Mouse (Mus musculus) hindbrain, embryonic 15.5 days (tissue): ENCODE measurements at regions not wholly inside any gene's neighbourhood (a gene's known extent, or its start where the extent isn't known, plus 50 kb on each side); places are given as distances from the start of the nearest gene placed in this dataset.
A peak's percentile ranks its signal among the peaks of the same experiment; 100 is the strongest.

Source experiments
- ATAC-seq: fragments of 200-750 bp; cut with Nextera tagmentation; 2 replicates; pipeline ENCODE4 v1.8.0; 2017; ENCODE audit warnings: low read depth, moderate number of reproducible peaks, moderate TSS enrichment; ENCODE audit not compliant: low FRiP score
- H3K27ac ChIP-seq: fragments of 300-500 bp; sonication (generic); replicated peaks from 2 replicates; pipeline ENCODE4 v1.5.1; 2015; ENCODE audit warnings: mild to moderate bottlenecking, inconsistent platforms
- H3K27me3 ChIP-seq: fragments of 300-500 bp; sonication (generic); 2 replicates; pipeline ENCODE4 v1.6.1; 2015; ENCODE audit warnings: control low read depth, inconsistent platforms
- H3K36me3 ChIP-seq: fragments of 300-500 bp; sonication (generic); 2 replicates; pipeline ENCODE4 v1.6.1; 2015; ENCODE audit warnings: control low read depth, inconsistent platforms
- H3K4me1 ChIP-seq: fragments of 300-500 bp; sonication (generic); replicated peaks from 2 replicates; pipeline ENCODE4 v1.6.1; 2015; ENCODE audit warnings: control low read depth, inconsistent platforms
- H3K4me2 ChIP-seq: fragments of 300-500 bp; sonication (generic); 2 replicates; pipeline ENCODE4 v1.6.1; 2015; ENCODE audit warnings: moderate library complexity, mild to moderate bottlenecking, inconsistent platforms
- H3K4me3 ChIP-seq: fragments of 300-500 bp; sonication (generic); 2 replicates; pipeline ENCODE4 v1.5.1; 2015; ENCODE audit warnings: mild to moderate bottlenecking, inconsistent platforms
- H3K9ac ChIP-seq: fragments of 300-500 bp; sonication (generic); 2 replicates; pipeline ENCODE4 v1.6.1; 2015; ENCODE audit warnings: inconsistent platforms
- H3K9me3 ChIP-seq: fragments of 300-500 bp; sonication (generic); 2 replicates; pipeline ENCODE4 v1.6.1; 2016; ENCODE audit warnings: control low read depth, inconsistent platforms
- WGBS: fragments of 180-500 bp; shearing (Covaris S2); methylation state at CpG from one replicate; pipeline ENCODE4 v1.1.7; 2015; 5-methylcytosine and 5-hydroxymethylcytosine counted together

DNA sequence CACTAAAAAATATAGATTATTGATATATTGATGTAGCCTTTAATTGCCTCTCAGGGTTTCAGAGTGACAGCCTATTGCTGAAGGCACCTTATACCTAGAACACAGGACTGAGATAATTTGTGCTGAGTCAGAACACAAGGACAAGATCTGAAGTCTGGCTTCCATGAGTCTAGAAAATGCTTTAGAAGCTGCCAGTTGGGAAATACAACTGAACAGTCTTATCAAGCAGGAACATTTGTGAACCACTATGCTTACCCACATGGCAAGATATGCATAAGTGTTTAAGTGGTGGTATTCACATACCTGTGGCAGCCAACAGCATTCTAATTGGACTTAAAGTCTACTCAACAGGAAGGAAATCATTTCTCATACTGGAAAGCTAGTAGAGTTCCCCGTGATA, 202.1 kb upstream of the Tpm3-rs7 start:
- 94% methylated on average over 1 of the region's 1 CpGs for WGBS
- Histone ChIP-seq H3K27ac (no peak overlapping the region), H3K4me3 (no peak overlapping the region), H3K4me1 (no peaks in the 10 kb centered on the region), H3K9ac (no peak overlapping the region), H3K36me3 (no peaks in the 10 kb centered on the region), H3K27me3 (no peaks in the 10 kb centered on the region), H3K4me2 (no peak overlapping the region), H3K9me3 (no peaks in the 10 kb centered on the region)
- ATAC-seq = no peak

DNA sequence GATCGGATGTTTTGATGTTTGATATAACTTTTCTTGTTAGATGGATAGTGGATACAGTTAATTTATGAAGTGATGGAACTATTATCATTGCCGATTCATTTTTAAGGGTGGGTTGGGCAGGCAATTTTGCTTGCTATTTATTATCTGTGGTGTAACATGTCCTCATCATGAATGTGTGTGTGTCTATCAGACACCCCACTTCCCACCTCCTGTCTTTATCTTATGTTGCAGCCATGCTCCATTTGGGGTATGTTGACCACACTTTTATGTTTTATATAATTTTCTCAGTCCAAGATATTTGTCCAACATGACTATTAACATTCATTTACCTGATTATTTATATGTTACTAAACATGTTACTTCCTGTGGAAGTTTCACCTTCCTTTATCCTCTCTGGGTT, 175.6 kb upstream of the Tpm3-rs7 start:
- Histone ChIP-seq H3K9ac (no peak overlapping the region), H3K4me1 (no peaks in the 10 kb centered on the region), H3K4me3 (no peak overlapping the region), H3K36me3 (no peaks in the 10 kb centered on the region), H3K9me3 (no peaks in the 10 kb centered on the region), H3K27me3 (no peaks in the 10 kb centered on the region), H3K27ac (no peak overlapping the region), H3K4me2 (no peak overlapping the region)
- WGBS = 96% methylated on average over 2 of the region's 2 CpGs
- ATAC-seq = no peak

DNA sequence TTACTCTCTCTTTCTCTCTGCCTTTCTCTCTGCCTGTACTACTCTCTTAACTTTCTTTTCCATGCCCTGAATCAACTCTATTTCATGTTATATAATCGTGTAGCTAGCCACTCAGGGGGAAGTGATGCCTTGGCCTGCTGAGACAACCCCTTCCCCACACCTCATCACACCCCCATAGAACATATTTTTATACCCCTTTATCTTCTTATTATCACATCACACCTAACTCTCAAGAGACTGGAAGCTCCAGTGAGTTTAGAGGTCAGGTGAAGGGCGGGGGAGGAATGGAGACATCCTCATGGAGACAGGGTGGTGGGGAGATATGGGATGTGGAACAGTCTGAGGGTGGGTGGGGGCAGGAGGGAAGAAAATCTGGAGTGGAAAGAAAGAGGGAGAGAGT, 145.8 kb upstream of the Tpm3-rs7 start:
- H3K4me2 ChIP-seq = no peak overlapping the region
- H3K4me3 ChIP-seq = no peak overlapping the region
- no peaks in the 10 kb centered on the region for H3K27me3 ChIP-seq
- no peaks in the 10 kb centered on the region for H3K4me1 ChIP-seq
- H3K9ac ChIP-seq = no peak overlapping the region
- H3K9me3 ChIP-seq = no peaks in the 10 kb centered on the region
- H3K36me3 ChIP-seq = no peaks in the 10 kb centered on the region
- no peak overlapping the region for H3K27ac ChIP-seq
- 85% methylated on average over 2 of the region's 2 CpGs for WGBS
- no peak for ATAC-seq

DNA sequence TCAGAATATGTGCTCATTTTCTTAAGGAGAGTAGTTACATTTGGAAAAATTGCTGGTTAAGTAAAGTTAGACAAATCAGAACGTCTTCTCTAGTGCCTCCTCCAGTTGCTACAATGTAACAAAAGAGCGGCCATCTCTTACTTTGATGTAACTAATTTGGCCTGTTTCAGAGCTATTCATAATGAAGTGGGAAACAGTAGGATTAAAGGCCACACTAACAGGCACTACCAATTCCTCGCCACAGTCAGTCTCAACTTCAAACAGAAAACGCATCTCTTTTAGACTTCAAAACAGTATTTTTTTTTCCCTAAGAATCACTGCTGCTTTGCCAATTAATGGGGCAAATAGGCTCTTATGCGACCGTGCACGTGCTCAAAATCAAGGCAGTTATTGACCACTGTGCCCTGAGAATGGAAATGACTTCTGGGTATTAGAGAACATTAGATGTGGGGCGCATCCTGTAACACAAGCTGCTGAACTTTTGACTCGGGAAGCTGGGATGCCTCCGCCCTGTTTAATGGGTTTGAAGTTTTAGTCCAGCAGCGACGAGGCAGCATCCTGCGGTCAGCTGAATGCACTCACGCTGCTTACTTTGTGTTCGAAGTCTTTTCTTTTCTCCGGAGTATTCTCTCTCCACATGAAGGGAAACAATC, 131.9 kb upstream of the Tpm3-rs7 start:
- no peaks in the 10 kb centered on the region for H3K27me3 ChIP-seq
- peak overlapping the region; percentile 18; the same call in 1 of the 2 replicates for H3K4me3 ChIP-seq
- H3K4me2 ChIP-seq = peak overlapping the region; percentile 52
- H3K4me1 ChIP-seq = peaks cover 4% of the 10 kb centered on the region
- no peaks in the 10 kb centered on the region for H3K9me3 ChIP-seq
- H3K27ac ChIP-seq = no peak overlapping the region
- no peaks in the 10 kb centered on the region for H3K36me3 ChIP-seq
- 11% methylated on average over 16 of the region's 16 CpGs for WGBS
- H3K9ac ChIP-seq = no peak overlapping the region
- ATAC-seq = no peak

DNA sequence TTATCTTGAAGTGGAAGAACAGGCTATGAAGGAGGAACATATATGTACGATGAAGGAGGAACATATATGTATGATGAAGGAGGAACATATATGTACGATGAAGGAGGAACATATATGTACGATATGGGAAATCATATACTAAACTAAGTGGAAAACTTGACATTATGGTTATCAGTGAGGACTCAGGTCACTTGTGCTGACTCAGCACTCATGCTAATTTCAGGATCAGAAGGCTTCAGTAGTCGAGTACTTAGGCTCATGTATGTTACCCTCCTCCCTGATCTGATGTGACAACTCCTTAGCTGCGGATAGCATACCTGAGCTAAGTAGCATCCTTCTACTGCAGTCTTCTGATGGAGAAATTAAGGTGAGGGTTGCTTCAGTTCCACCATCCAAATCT, 102.4 kb upstream of the Tpm3-rs7 start:
- Histone ChIP-seq H3K4me2 (no peak overlapping the region), H3K27me3 (no peaks in the 10 kb centered on the region), H3K36me3 (no peaks in the 10 kb centered on the region), H3K4me1 (no peaks in the 10 kb centered on the region), H3K4me3 (no peak overlapping the region), H3K9me3 (no peaks in the 10 kb centered on the region), H3K27ac (no peak overlapping the region), H3K9ac (no peak overlapping the region)
- ATAC-seq = no peak
- 90% methylated on average over 5 of the region's 5 CpGs for WGBS
